Mouse (Mus musculus): ENCODE measurements around the gene Agbl4.

Agbl4 gene

DNA sequence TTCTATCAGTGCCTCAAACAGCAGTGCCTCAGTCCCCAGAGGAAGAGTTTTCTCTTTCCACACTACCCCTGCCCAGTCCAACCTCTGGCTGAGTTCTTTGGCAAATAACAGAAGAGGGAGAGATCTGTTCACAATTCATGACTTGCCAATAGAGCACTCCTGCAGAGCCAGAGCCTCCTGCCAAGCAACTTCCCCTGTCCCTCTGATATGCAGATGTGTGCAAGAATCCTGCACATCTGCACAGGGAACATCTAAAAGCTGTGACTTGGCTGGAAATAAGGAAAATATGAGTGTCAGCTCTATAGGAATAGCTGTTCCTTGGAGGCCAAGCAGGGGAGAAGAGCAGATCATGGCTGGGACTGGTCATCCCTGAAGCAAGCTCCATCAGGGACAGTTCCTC lies 993.3 kb downstream of the Agbl4 start:
- DNase-seq (ENCODE audit: low spot score in 2 of 2): no peak

DNA sequence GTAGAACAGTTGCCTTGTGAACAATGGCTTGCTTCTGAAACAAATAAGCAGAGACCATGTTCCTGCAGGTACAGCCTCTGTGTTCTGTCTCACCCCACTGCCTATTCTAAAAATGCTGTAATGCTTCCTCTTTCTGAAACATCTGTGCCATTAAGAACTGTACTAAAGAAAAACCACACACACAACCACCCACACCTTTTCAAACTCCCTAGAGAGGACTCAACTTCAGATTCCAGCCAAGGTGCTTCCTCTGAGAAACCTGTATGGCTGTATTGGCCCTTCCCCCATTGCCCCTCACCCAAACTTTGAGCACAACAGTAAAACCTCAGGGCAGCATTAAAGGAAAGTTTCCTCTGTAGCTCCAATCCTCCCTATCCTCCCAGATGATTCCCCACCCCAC lies 1002.3 kb downstream of the Agbl4 start:
- DNase-seq (ENCODE audit: low spot score in 2 of 2): no peak

DNA sequence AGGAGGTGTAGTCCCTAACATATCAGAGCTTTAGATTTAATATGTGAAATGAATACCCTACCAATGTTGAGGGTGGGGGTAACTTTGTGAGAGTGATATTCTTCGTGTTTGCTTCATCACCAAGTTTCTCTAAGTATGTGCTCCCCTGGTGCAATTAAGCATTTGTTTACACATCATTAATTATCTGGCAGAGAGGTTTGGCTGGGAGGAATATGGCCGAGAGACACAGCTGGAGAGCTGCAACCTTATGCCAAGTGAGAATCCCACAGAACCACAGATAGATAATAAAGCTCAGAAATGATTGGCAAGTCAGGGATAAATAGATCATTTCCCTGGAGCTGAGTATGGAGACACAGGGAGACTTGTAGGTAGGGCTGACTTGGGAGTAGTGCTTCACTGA lies 1003.2 kb downstream of the Agbl4 start:
- DNase-seq (ENCODE audit: low spot score in 2 of 2): no peak

DNA sequence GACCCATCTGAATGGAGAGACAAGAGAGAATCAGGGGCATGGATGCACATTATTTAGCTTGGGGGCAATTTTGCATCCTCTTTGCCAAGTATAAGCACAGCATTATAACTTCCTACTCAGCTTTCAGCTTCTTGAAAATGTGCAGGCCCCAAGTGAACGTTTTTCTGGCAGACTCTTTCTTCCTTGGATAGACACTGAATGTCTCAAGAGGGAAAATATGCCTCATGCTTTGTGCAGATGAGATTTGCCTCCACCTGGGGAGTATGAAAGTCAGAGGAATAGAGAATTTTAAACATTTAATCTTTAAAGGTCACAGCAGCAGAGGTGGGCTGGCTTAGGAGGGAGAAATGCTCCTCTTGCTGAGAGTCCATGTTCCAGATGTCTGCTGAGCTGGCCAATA lies 1005.8 kb downstream of the Agbl4 start:
- DNase-seq (ENCODE audit: low spot score in 2 of 2): no peak

DNA sequence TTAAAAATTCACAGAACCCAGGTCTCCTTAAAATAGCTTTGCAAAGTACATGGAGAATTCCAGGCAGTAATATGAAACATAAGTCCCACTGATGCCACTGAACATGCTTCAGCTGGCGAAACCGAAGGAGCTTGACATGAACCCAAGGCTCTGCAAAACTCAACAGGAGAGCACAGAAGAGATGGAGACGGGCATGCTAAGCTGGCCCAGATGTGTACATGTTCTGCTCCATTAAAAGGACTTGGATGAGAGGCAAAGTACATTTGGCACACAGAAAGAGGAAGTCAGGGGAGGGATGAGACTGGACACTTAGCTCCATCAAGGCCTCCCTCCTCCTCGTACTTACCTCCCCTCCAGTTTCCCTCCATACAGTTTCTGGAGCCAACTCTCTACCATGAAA lies 1013.3 kb downstream of the Agbl4 start:
- DNase-seq (ENCODE audit: low spot score in 2 of 2): no peak

DNA sequence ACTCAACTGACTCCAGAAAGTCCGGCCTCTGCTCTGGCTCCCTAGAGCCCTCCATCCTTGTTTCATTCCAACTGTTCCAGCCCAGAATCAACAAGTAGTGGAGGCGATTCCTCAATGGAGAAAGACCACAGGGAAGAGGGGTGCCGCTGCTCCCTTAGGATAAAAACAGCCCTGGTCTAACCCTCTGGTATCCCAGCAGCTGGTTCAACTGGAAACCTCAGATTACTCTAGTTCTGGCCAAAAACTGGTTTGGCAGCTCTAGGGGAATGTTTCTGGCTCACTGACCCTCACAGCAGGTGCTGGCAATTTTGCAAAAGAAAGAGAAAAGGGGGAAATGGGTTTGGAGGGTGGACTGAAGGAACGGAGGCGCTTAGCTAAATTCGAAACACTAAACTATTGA lies 1016.9 kb downstream of the Agbl4 start:
- DNase-seq (ENCODE audit: low spot score in 2 of 2): no peak

DNA sequence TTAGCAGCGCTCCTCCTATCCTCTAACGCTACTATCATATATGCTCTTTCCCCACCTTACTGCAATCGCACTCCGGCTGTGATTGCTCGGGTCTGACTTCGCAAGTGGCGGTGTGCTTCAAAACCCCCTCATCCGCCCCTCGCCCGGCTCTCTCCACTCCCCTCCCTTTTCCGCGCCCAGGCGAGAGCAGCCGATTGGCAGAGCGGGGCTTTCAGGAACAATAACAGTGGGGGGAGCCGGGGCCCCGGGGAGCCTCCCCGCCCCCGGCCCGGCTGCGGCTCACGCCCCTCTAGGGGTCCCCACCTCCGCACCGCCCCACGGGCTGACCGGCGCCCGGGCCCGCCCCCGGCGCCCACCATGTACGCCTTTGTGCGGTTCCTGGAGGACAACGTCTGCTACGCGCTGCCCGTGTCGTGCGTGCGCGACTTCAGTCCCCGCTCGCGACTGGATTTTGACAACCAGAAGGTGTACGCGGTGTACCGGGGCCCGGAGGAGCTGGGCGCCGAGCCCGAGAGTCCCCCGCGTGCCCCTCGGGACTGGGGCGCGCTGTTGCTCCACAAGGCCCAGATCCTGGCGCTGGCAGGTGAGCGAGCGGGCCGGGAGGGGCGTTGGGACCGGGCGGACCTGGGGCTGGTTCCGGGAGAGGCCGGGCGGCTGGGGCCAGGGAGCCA lies 1017.5 kb downstream of the Agbl4 start, which contains the start of gene Bend5:
Gene Bend5, plus strand, starts transcription at position 189 of the 671 bp plus-strand sequence.
- DNase-seq (ENCODE audit: low spot score in 2 of 2): peak; percentile 61 to 78

DNA sequence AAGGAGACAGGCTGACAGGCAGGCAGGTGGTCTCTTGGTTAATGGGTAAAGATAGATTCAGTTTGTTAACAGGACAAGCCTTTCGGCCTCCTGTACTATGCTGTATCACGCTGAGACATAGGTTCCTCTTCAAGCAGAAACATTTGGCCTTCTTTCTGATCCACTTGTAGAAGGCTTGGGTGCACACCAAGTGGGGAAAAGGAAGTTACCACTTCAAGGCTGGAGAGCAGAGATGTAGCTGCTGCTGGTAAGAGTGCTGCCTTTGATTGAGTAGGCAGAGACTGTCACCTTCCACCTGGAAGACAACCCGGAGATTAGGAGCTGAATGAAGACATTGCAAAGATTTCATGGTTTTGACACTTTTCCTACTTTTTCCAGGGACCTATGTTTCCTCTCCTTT lies 1018.7 kb downstream of the Agbl4 start:
- DNase-seq (ENCODE audit: low spot score in 2 of 2): no peak

DNA sequence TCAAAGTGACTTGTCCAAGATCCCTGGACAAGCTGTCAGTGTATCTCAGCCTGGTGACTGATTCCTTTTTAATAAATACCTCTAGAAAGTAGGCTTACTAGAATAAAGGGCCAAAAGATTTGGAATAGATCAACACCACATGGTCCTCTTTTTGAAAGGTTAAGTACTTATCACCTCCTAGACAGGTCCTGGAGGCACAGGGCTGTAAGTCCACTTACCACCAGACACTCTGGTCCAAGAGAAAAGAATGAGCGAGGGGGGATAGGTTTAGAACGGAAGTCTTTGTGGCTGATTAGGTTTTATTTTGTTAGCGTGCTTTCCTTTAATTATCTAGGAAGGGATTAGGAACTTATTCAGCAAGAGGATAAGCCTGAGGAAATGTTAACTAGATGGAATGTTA lies 1019.1 kb downstream of the Agbl4 start:
- no peak for DNase-seq (ENCODE audit: low spot score in 2 of 2)

DNA sequence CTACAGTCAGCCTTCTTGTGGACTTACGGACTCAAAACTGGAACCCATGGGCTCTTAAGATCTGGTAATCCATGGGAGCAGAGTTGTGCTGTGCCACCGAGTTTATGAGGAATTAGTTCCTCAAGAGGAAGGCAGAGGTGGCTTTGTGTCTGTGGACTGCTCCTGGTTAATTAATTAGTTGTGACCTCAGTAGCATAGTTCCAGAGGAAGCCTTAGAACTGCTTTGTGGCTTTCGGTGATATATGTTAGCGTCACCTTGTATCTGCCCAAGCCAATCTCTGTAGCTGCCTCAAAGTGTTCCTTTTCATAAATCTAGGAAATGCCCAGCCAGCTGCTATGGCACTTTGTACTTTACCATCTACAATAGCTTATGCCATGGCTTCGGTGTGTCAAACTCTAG lies 1020.3 kb downstream of the Agbl4 start:
- DNase-seq (ENCODE audit: low spot score in 2 of 2): no peak

DNA sequence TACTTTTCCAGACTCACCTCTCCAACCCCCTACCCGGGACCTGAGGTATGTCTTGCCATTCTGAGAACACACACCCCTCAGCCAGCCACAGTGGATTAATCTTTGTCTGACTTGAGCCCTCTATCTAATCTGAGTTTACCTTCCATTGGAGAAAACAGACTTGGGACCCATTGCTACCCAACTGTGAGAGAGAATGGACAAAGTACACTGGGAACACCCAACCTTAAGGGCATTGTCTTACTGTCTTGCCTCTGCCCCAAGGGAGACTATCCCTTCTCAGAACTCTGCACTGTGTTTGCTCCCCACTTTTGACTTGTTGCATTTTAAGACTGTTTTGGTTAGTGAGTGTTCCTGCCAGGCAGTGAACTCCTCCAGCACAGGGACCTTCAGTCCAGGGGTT lies 1022.0 kb downstream of the Agbl4 start:
- DNase-seq (ENCODE audit: low spot score in 2 of 2): no peak

DNA sequence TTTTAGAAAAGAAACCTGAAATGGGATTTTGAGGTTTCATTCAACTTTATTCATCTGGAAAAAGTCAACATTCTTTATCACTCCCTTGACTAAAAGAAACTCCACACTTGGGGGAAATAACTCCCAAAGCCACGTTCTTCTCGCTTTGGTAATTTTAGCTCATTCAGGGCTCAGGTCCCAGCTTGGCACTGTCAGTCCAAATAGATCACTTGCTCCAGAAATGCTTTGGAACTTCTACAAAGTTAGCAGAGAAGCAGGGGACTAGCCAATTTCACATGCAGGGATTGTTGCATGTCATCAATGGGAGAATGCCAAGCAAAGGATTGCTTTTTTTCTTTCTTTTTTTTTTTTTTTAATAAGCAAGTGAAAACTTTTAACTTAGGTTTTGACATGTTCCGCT lies 1022.6 kb downstream of the Agbl4 start:
- no peak for DNase-seq (ENCODE audit: low spot score in 2 of 2)

DNA sequence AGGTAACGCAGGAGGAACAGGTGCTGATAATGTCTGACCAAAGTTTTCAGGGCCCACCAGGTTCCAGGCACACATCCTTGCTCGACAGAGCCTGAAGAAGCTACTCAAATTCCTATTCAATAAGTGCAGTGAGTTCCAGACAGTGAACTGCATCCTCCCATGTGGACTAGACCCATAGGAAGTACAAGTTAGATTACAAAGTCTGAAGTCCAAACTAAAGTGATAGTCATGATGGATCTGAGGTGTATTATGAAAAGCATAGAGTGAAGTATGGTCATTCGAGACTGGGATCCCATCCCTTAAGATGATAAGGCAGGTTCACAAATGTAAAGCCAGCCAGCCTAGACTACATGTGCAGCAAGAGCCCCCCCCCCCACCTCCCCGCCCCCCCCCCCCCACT lies 1023.5 kb downstream of the Agbl4 start:
- no peak for DNase-seq (ENCODE audit: low spot score in 2 of 2)

DNA sequence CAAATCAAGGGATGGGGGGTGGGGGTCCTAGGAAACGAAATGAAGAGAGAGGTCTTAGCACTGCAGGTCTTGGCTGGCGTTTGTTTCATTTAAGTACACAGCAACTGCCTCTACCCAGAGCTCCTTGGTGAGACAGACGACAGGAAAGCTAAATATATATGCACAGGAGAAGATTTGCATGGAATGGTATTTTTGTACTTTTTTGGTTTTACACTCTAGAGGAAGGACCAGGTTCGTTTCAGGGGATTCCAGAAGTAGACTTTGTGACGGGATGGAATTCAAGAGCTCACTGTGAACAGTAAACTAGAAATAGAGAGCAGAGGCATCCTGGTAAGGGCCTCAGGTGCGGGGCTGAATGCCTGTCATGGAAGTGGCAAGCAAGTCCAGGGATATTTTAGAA lies 1024.3 kb downstream of the Agbl4 start:
- no peak for DNase-seq (ENCODE audit: low spot score in 2 of 2)

DNA sequence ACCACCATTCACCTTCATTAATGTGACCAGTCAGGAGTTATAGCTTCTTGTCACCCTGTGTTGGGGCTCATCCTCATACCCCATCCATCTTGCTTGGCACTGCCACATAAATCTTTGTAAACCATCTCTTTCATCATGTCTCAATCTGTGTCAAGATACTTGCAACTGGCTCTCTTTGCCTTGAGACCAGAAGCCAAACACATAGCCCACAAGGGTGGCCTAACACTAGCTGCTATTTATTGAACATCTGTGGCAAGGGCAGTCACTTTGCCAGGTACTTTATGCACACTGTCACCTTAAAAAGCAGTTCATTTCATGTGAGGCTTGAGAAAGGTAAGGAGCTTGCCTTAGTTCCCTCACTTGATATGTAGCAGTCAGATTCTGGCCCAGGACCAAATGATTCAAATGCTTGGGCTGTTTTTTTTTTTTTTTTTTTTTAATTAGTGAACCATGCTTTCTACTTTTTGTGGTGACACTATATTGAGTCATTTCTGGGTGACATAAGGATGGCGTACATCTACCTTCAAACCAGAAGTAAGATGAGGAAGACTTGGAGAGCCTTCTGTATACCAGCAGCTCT lies 1027.0 kb downstream of the Agbl4 start:
- no peak for DNase-seq (ENCODE audit: low spot score in 2 of 2)

DNA sequence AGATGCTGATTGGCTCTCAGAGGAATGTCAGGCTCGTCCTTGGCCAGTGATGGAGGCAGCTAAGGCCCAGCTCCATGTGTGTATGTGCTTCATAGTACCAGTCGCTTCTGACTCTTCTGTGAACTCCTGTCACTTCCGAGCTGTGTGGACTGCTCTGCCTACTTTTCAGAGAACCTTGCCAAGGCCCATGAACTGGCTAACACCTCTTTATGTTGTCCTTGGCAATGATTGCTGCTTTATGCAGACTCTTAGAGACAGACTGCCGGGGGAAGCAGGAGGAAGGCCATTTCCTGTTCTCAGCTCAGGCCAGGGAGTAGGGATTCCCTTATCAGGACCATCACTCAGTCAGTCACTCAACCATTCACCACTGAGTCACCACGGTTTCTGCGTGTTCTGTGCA lies 1027.7 kb downstream of the Agbl4 start:
- no peak for DNase-seq (ENCODE audit: low spot score in 2 of 2)

DNA sequence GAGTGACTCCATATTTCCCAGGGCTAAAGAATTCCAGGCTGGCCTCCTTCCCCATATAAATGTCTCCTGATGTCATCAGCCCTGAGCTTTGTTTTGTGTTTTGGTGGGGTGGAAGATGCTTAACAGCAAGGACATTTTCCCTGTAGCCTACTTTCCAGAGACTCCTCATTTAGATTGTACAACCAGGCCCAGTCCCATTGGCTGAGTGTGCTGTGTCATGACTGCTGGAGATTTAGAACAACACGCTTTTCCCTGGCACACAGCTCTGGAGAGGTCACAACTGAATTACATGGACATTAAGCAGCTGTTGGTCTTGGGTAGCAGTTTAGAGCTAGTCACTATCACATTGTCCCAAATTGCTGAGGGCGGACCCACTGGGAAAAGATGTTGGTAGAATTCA lies 1033.7 kb downstream of the Agbl4 start:
- DNase-seq (ENCODE audit: low spot score in 2 of 2): no peak

DNA sequence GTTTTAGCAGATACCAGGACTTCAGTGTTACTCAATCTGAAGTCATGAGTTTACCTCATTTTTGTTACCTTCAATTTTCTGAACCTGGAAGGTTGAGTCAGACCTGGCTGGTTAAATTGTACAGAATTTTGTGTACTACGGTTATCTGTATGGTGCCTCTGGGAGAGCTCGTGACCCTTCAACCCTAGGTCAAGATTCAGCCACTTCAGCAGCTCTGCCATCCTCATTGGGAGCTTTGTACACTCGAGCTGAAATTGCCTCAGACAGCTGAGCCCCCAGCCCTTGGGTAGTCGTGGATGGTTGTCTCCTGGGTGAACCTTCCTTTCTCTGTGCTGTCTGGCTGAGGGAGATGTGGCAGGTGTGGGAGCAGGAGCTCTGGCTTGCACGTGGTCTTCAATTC lies 1034.6 kb downstream of the Agbl4 start:
- DNase-seq (ENCODE audit: low spot score in 2 of 2): no peak

DNA sequence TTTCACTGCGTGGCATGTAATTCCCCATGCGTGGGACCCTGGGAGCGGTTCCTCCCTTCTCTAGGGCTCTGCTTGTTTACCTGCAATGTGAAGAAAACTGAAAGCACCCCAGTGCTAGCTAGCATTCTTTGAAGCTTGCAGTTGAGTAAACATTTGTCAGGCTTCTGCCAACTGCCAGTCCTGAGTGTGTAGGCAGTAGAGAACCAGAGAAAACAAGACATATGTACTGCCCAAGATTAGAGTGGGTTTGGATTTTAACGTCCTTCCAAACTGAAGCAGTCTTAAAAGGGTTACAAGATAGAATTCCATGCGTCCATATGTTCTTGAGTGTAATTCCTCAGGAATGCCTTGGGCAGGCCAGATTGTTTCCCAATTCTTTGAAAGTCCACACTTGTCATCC lies 1035.0 kb downstream of the Agbl4 start:
- DNase-seq (ENCODE audit: low spot score in 2 of 2): no peak

DNA sequence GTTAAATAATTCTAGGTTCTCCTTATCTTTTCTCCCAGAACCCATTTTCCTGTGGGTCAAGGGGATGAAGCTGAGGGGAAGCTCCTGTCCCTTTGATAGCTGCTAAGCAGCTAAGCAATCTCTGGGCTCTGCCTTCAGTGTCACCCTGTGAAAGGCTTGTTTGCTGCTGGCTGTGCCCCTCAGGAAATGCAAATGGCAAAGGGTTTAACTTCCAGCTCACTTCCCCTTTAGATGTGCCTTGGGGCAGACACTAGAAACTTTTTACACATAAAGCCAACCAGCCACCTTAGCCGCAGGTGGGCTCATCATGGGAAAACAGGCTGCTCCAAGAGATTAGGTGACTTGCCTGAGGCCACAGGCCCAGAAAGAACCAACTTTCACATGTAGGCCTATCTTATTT lies 1044.2 kb downstream of the Agbl4 start:
- DNase-seq (ENCODE audit: low spot score in 2 of 2): no peak

DNA sequence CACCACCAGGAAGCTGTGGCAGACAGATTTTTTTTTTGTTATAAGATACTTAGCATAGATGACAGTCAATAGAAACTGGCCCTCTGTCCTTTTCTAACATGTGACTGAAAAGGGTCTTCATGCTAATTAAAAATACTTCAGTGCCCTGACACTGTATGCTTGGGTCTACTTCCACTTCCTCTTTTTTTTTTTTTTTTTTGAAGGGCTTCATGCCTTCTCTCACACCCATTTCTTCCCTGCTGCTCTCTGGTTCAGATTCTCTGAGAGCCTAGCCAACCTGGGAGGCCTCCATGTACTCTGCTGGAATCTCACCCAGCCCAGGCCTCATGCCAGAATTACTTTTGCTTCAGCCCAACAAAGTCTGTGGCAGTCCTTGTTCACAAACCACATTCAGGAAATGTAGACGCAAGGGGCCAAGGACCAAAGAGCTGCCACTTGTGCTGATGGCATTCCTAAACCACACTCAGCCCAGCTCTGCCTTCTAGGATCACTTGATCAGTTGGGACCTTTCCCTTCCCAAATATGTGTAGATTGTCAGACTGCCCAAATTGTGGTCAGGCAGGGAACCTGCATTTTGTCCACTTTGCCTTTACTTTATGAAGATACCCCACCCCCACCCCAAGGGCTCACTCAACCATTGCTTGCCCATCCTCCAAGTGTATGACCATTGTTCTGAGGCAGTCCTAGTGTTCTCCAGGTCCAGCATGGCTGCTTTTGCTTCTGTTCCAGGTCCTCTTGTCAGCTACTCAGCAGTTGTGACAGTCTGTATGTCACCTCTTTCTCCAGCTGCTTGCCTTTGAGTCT lies 1045.2 kb downstream of the Agbl4 start:
- DNase-seq (ENCODE audit: low spot score in 2 of 2): peak; percentile 17 to 40

DNA sequence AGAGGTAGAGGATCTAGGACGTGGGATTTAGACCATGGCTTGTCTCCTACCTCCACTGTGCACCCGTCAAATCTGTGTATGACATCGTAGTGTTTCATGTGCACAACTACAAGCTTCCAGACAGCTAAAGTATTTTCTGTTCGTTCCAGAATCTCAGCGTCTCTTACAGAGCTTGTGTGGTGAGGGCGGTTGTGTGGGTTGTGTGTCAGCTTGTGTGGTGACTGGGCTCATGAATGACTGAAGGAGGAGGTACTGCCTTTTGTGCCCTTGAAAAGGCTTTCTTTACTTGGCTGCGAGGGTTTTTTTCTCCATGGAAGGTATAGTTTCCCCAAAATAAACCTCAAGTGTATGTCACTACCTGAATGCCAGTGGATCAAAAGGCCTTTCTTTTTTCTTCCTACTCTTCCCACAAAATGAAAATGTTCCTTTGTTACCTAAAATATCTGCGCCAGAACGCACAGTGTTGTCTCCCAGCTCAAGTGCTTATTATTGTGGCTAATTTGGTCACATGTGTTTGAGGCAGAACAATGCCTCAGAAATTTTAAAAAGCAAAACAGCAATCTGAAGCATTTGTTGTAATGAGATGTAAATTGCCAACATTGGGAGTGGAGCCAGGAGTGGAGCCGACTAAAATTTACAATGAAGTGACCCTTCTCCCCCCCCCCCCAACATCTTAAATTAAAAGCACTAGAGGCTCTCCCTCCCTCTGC lies 1046.6 kb downstream of the Agbl4 start:
- DNase-seq (ENCODE audit: low spot score in 2 of 2): no peak

Data from frontal cortex, postnatal 10 days (tissue).